Mouse (Mus musculus) limb, embryonic 13.5 days (tissue): ENCODE results near the gene Gm3239. TPM values are rescaled to one million over a fixed set of nuclear protein-coding genes. Genes with fewer than 3 reads are reported as not detected.
A peak's percentile ranks its signal among the peaks of the same experiment; 100 is the strongest.
"Not testable (repeated sequence)": the region's sequence is repeated elsewhere in the genome, so short reads cannot be mapped to it uniquely, and the experiment has no call there.

ENCODE experiments used
- ATAC-seq: fragments of 200-750 bp; cut with Nextera tagmentation; 2 replicates; pipeline ENCODE4 v1.8.0; 2017; ENCODE audit warnings: low read depth, moderate number of reproducible peaks, moderate TSS enrichment; ENCODE audit not compliant: low FRiP score
- H3K27ac ChIP-seq: fragments of 300-500 bp; sonication (generic); 2 replicates; pipeline ENCODE4 v1.5.1; 2015; ENCODE audit warnings: inconsistent platforms, mild to moderate bottlenecking, moderate library complexity
- H3K27me3 ChIP-seq: fragments of 300-500 bp; sonication (generic); 2 replicates; pipeline ENCODE4 v1.6.1; 2015; ENCODE audit warnings: mild to moderate bottlenecking, inconsistent platforms
- H3K36me3 ChIP-seq: fragments of 300-500 bp; sonication (generic); 2 replicates; pipeline ENCODE4 v1.6.1; 2015; ENCODE audit warnings: inconsistent platforms, mild to moderate bottlenecking, moderate library complexity
- H3K4me1 ChIP-seq: fragments of 300-500 bp; sonication (generic); 2 replicates; pipeline ENCODE4 v1.6.1; 2015; ENCODE audit warnings: inconsistent platforms
- H3K4me2 ChIP-seq: fragments of 300-500 bp; sonication (generic); replicated peaks from 2 replicates; pipeline ENCODE4 v1.6.1; 2015; ENCODE audit warnings: inconsistent platforms, mild to moderate bottlenecking, moderate library complexity
- H3K4me3 ChIP-seq: fragments of 300-500 bp; sonication (generic); 2 replicates; pipeline ENCODE4 v1.5.1; 2015; ENCODE audit warnings: moderate library complexity, mild to moderate bottlenecking, inconsistent platforms
- H3K9ac ChIP-seq: fragments of 300-500 bp; sonication (generic); 2 replicates; pipeline ENCODE4 v1.6.1; 2015; ENCODE audit warnings: mild to moderate bottlenecking, inconsistent platforms
- H3K9me3 ChIP-seq: fragments of 300-500 bp; sonication (generic); 2 replicates; pipeline ENCODE4 v1.6.1; 2016; ENCODE audit warnings: inconsistent platforms
- WGBS: fragments of 180-500 bp; shearing (Covaris S2); methylation state at CpG from one replicate; pipeline ENCODE4 v1.1.7; 2015; 5-methylcytosine and 5-hydroxymethylcytosine counted together
- polyA plus RNA-seq: library from polyadenylated mRNA; unstranded; fragments of >200 nt; fragmentation: Nextera tagmentation; extraction: Ambion mirVana; gene quantifications from 2 replicates; pipeline ENCODE4 v1.2.1, GENCODE M21; 2015

Gene Gm3239
- polyA plus RNA-seq: not detected in 2 replicates

DNA sequence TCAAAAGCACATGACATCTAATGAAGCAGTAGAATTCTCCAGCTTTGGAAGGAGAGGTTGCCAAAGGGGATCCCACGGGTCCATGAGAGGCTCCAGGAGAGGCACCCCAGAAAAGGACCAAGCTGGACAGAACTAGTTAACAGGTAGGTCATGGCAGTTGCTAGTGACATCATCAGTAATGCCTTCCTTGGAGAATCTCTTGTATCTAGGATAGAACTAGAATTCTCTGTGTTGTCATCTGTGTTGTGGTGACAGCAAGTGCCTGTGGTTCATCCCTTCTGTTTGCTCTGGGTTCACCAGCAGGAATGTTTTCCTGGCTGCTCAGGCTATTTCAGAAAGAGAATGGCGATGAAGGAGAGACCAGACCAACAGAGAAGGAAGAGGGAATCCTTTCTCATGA is at the start of gene Gm3239:
Gm3239 (plus strand) TSS at position 301 of the 400 bp plus-strand sequence.
- not testable (repeated sequence) for H3K9ac ChIP-seq, H3K36me3 ChIP-seq, ATAC-seq, H3K4me2 ChIP-seq, H3K27ac ChIP-seq, H3K9me3 ChIP-seq, H3K4me1 ChIP-seq, H3K27me3 ChIP-seq, H3K4me3 ChIP-seq
- no CpG with 5 or more reads among the region's 2 CpGs for WGBS

DNA sequence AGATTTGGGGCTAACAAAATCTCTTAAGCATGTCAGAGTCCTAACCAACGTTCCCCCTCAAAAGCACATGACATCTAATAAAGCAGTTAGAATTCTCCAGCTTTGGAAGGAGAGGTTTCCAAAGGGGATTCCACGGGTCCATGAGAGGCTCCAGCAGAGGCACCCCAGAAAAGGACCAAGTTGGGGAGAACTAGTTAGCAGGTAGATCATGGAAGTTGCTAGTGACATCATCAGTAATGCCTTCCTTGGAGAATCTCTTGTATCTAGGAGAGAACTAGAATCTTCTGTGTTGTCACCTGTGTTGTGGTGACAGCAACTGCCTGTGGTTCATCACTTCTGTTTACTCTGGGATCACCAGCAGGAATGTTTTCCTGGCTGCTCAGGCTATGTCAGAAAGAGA is 31.9 kb upstream of the Gm3239 start, which contains the start of gene Gm8159:
Gm8159 (plus strand) TSS at position 301 of the 400 bp plus-strand sequence.
- not testable (repeated sequence) for H3K27me3 ChIP-seq, H3K4me3 ChIP-seq, H3K4me1 ChIP-seq, H3K9me3 ChIP-seq, H3K27ac ChIP-seq, H3K4me2 ChIP-seq, H3K36me3 ChIP-seq, H3K9ac ChIP-seq, ATAC-seq
- no CpG with 5 or more reads among the region's 2 CpGs for WGBS

DNA sequence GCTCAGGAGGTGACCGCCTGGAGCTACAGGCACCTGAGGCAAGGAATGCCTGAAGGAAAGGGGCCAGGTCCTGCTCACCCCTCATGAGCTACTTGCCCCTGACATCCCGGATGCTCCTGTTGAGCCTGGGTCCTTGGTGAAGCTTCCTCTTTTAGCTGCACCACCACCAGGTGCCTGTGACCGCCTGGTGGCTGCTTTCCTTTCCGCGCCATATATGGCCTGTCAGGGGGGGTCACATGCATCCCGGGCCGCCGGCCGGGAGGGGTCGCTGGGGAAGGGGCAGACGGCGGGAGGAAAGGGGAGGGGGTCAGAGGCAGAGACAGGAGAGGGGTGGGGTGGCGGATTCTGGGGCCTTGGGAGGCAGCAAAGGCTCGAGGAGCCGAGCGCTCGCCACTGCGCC is 14.7 kb upstream of the Gm3239 start:
- H3K27me3 ChIP-seq, H3K36me3 ChIP-seq, H3K9ac ChIP-seq, H3K27ac ChIP-seq, H3K9me3 ChIP-seq, ATAC-seq, H3K4me1 ChIP-seq: not testable (repeated sequence)
- Histone ChIP-seq H3K4me3 (peak overlapping the region; percentile 31), H3K4me2 (peak overlapping the region; percentile 61)
- 7% methylated on average over 16 of the region's 18 CpGs for WGBS

DNA sequence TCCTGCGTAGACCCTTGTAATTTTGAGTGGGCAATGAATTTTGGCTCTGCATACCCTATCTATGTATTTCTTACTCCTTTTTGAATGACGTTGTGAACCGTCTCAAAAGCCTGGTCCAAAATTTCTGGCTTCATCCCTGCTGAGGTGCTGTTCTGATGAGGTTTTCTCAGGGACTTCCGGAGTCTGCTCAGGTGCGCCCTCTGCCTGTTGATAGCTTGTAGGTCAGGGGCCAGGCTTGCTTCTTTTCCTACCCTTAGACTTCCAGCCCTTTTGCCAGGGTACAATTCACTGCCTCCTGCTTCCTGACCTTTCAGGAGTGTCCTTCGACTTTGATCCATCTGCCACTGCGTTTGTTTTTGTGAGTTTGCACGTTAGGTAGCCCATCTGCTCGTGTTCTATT is 13.7 kb upstream of the Gm3239 start:
- H3K9ac ChIP-seq, ATAC-seq, H3K27me3 ChIP-seq, H3K27ac ChIP-seq, H3K4me1 ChIP-seq, H3K36me3 ChIP-seq, H3K4me3 ChIP-seq, H3K9me3 ChIP-seq, H3K4me2 ChIP-seq: not testable (repeated sequence)
- 0% methylated on average over 4 of the region's 9 CpGs for WGBS

DNA sequence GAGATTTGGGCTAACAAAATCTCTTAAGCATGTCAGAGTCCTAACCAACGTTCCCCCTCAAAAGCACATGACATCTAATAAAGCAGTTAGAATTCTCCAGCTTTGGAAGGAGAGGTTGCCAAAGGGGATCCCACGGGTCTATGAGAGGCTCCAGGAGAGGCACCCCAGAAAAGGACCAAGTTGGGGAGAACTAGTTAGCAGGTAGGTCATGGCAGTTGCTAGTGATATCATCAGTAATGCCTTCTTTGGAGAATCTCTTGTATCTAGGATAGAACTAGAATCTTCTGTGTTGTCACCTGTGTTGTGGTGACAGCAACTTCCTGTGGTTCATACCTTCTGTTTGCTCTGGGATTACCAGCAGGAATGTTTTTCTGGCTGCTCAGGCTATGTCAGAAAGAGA is 44.9 kb downstream of the Gm3239 start, which contains the start of gene Gm7876:
Gm7876 (plus strand) TSS at position 301 of the 400 bp plus-strand sequence.
- H3K36me3 ChIP-seq, H3K27ac ChIP-seq, H3K4me3 ChIP-seq, H3K9ac ChIP-seq, H3K9me3 ChIP-seq, H3K4me1 ChIP-seq, ATAC-seq, H3K27me3 ChIP-seq, H3K4me2 ChIP-seq: not testable (repeated sequence)
- WGBS: 79% methylated on average over 1 of the region's 2 CpGs

Other genes with a start within 250 kb of the Gm3239 start
- 0.29 and 0.32 TPM in 2 replicates for gene Gm3164, start 248.7 kb upstream of the Gm3239 start, polyA plus RNA-seq
- not detected in 2 replicates for gene Gm3173, start 233.2 kb upstream of the Gm3239 start, polyA plus RNA-seq
- gene Gm3182, start 182.4 kb upstream of the Gm3239 start, polyA plus RNA-seq: not detected in 2 replicates
- not detected in 2 replicates for gene Gm3047, start 108.8 kb upstream of the Gm3239 start, polyA plus RNA-seq
- gene Gm8159, start 31.8 kb upstream of the Gm3239 start, polyA plus RNA-seq: not detected in 2 replicates
- gene Gm7876, start 45.0 kb downstream of the Gm3239 start, polyA plus RNA-seq: not detected in 2 replicates
- gene Gm3252, start 62.6 kb downstream of the Gm3239 start, polyA plus RNA-seq: 0.10 and 0.23 TPM in 2 replicates
- not detected in 2 replicates for gene Gm9602, start 112.1 kb downstream of the Gm3239 start, polyA plus RNA-seq
- not detected in 2 replicates for gene Gm3269, start 173.9 kb downstream of the Gm3239 start, polyA plus RNA-seq
- 0.34 and 0.57 TPM in 2 replicates for gene Gm3264, start 191.4 kb downstream of the Gm3239 start, polyA plus RNA-seq
- gene Gm3278, start 228.2 kb downstream of the Gm3239 start, polyA plus RNA-seq: not detected in 2 replicates